Mouse (Mus musculus): ENCODE data around the gene Dll4. TPM values are rescaled to one million over a fixed set of nuclear protein-coding genes. Genes with fewer than 3 reads are reported as not detected.

Dll4 gene
- total and polyA plus RNA-seq, 3 experiments: 0.12 to 0.13 TPM; not detected in 1

DNA sequence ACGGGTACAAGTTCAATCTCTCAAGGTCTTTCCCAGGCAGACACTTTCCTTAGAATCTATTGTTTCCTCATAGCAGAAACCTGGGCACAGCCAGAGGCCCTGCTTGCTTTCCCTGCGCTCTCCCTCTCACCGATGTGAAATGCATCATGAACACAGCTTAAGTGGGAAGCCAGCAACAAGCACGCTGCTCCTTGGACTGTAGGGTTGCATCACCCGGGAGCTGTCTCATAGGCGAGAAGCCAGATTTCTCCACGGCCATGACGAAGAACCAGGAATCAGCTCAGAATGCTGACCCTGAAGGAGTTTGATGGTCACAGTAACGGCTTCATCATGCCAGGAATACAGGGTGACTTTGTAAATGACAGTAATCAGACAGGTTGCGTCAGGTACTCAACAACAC is 44.5 kb downstream of the Dll4 start:
- dilution Hi-C loops (cut with MboI; ENCODE audit: extremely low pct_ligation_motif_present, extremely low pct_unique_long_range_greater_than_20kb, low sequenced_read_pairs): no loop called here
- H3K79me2 ChIP-seq (replicated peaks; ENCODE audit: control insufficient read depth, extremely low read depth, insufficient read depth, poor library complexity, severe bottlenecking): no peaks in the 10 kb centered on the region
- no peak overlapping the region for H3K9ac ChIP-seq (ENCODE audit: insufficient read depth, low read depth)

DNA sequence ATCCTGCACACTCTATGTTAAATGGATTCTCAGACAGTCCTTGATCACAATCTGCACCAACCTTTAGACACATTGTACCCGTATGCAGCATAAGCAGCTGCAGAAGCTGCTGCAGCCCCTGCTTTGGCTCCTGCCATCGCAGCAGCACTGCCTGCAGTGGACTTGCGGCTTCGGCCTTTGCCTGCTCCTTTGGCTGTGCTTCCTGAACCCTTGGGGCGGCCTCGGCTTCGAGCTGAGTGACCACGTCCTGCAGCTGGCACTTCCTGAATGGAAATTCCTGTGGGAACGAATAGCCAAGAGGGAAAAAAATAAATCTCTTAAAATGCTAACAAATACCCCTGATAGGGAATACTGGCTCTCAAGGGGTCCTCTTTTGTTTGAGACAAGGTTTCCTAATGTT is 51.7 kb downstream of the Dll4 start:
- Histone ChIP-seq H3K79me2 (replicated peaks; ENCODE audit: control insufficient read depth, extremely low read depth, insufficient read depth, poor library complexity, severe bottlenecking) (no peaks in the 10 kb centered on the region; the same call in 1 of the 2 replicates), H3K9ac (ENCODE audit: insufficient read depth, low read depth) (no peak overlapping the region), H3K36me3 (replicated peaks in 1 of 2; ENCODE audit: control insufficient read depth in 1 of 2, insufficient read depth in 1 of 2, low read length in 1 of 2) (peaks cover 82 to 96% of the 10 kb centered on the region in 2 experiments), H3K4me1 (ENCODE audit: control insufficient read depth in 1 of 2, insufficient read depth in 2 of 2) (no peaks in the 10 kb centered on the region), H3K4me3 (replicated peaks in 1 of 3; ENCODE audit: low read depth in 2 of 3, low read length in 2 of 3, poor library complexity in 1 of 3) (no peak overlapping the region), H3K9me3 (replicated peaks; ENCODE audit: low read length) (no peaks in the 10 kb centered on the region), H3K27ac (ENCODE audit: insufficient read depth, low read depth) (no peak overlapping the region), H3K4me2 (ENCODE audit: insufficient read depth, low read depth, poor library complexity, severe bottlenecking) (no peak overlapping the region), H3K27me3 (replicated peaks) (no peaks in the 10 kb centered on the region)
- no peak for DNase-seq (ENCODE audit: extremely low read depth)
- in situ Hi-C loops (cut with MboI; ENCODE audit: low pct_ligation_motif_present, low pct_unique_long_range_greater_than_20kb, low sequenced_read_pairs) (no loop called here), dilution Hi-C loops (cut with MboI; ENCODE audit: extremely low pct_ligation_motif_present, extremely low pct_unique_long_range_greater_than_20kb, low sequenced_read_pairs) (no loop called here)
- TF ChIP-seq HCFC1 (IDR thresholded peaks at IDR 0.05; ENCODE audit: low read depth, low read length): no peak
- no peak for TF ChIP-seq CTCF (conservative IDR thresholded peaks at IDR 0.05 in 1 of 2, IDR thresholded peaks at IDR 0.05 in 1 of 2; ENCODE audit: low read depth in 2 of 2, low read length in 2 of 2)
- TF ChIP-seq MAZ (IDR thresholded peaks at IDR 0.05; ENCODE audit: low read depth, low read length): no peak
- no peak for TF ChIP-seq NELFE (IDR thresholded peaks at IDR 0.05; ENCODE audit: low read depth, low read length)
- TF ChIP-seq BHLHE40 (IDR thresholded peaks at IDR 0.05; ENCODE audit: low read depth, low read length): no peak
- no peak for TF ChIP-seq USF2 (conservative IDR thresholded peaks at IDR 0.05; ENCODE audit: low read depth, low read length)
- no peak for TF ChIP-seq JUND (conservative IDR thresholded peaks at IDR 0.05; ENCODE audit: low read depth, low read length)
- TF ChIP-seq ZKSCAN1 (IDR thresholded peaks at IDR 0.05; ENCODE audit: borderline replicate concordance, low read depth, low read length): no peak
- TF ChIP-seq UBTF (IDR thresholded peaks at IDR 0.05; ENCODE audit: low read depth, low read length): no peak
- no peak for TF ChIP-seq RCOR1 (conservative IDR thresholded peaks at IDR 0.05; ENCODE audit: low read depth, low read length)
- TF ChIP-seq MXI1 (IDR thresholded peaks at IDR 0.05; ENCODE audit: low read depth, low read length): no peak
- TF ChIP-seq ZC3H11A (IDR thresholded peaks at IDR 0.05; ENCODE audit: low read depth, low read length): no peak
- TF ChIP-seq POLR2A (IDR thresholded peaks at IDR 0.05; ENCODE audit: low read depth, low read length): no peak
- TF ChIP-seq SIN3A (IDR thresholded peaks at IDR 0.05; ENCODE audit: low read length): no peak
- TF ChIP-seq KAT2A (IDR thresholded peaks at IDR 0.05; ENCODE audit: insufficient replicate concordance, low read length): no peak
- TF ChIP-seq ELF1 (IDR thresholded peaks at IDR 0.05; ENCODE audit: low read depth, low read length): no peak

More for the DNA sequence above, 44.5 kb downstream of the Dll4 start:
- Histone ChIP-seq H3K36me3 (replicated peaks in 1 of 2; ENCODE audit: control insufficient read depth in 1 of 2, insufficient read depth in 1 of 2, low read length in 1 of 2) (peaks cover 35 to 68% of the 10 kb centered on the region in 2 experiments), H3K9me3 (replicated peaks; ENCODE audit: low read length) (no peaks in the 10 kb centered on the region), H3K4me3 (replicated peaks in 1 of 3; ENCODE audit: low read depth in 2 of 3, low read length in 2 of 3, poor library complexity in 1 of 3) (no peak overlapping the region), H3K27ac (ENCODE audit: insufficient read depth, low read depth) (no peak overlapping the region), H3K27me3 (replicated peaks) (no peaks in the 10 kb centered on the region), H3K4me2 (ENCODE audit: insufficient read depth, low read depth, poor library complexity, severe bottlenecking) (no peak overlapping the region), H3K4me1 (ENCODE audit: control insufficient read depth in 1 of 2, insufficient read depth in 2 of 2) (no peaks in the 10 kb centered on the region)
- TF ChIP-seq TCF12 (IDR thresholded peaks at IDR 0.05; ENCODE audit: low read depth, low read length) (no peak), MAZ (IDR thresholded peaks at IDR 0.05; ENCODE audit: low read depth, low read length) (no peak)
- in situ Hi-C loops (cut with MboI; ENCODE audit: low pct_ligation_motif_present, low pct_unique_long_range_greater_than_20kb, low sequenced_read_pairs): no loop called here
- no peak for DNase-seq (ENCODE audit: extremely low read depth)
